Comparison of ENCODE assay signal across 26 mouse cellular contexts in the genomic region with DNA sequence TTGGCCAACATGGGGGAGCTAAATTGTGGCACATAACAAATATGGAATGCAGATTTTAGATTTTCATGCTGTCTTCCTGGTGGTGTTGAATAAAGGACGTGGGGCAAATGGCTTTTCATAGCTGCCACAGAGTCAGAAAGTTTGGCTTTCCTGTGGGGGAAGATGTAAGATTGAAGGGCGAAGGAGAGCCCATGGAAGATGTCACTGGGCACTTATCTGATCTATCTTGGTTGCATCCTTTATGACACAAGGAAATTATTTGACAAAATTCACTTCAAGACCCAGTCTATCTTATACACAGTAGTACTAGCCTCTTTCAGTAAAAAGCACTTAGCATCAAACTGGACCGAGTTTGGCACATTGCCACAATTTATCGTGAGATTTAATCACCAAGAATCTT. TPM values are rescaled to one million over a fixed set of nuclear protein-coding genes. Genes with fewer than 3 reads are reported as not detected.
DNase-seq lines count a peak whose midpoint lies in the region; ATAC-seq lines count a peak whose summit lies in the region.
"Had no signal": no experiment of that assay in that cellular context is flagged by ENCODE, and none has a peak within 500 bp of the region (broad histone marks: within the 10 kb centered on the region; RNA-seq: fewer than 3 reads in every experiment).

No protein-coding gene starts in this region.

- no peak overlapping the region for H3K9ac ChIP-seq in hindbrain, embryonic 12.5 days
- no peak overlapping the region for H3K9ac ChIP-seq in hindbrain, embryonic 11.5 days (ENCODE audit: low read depth, low read length)
- H3K9ac ChIP-seq in midbrain, embryonic 16.5 days (ENCODE audit: low read depth, low read length), result peak overlapping the region; percentile 33; the same call in 1 of the 2 replicates
- no peak overlapping the region for H3K9ac ChIP-seq in midbrain, embryonic 13.5 days (replicated peaks)
- H3K9ac ChIP-seq in hindbrain, embryonic 16.5 days (ENCODE audit: low read depth, low read length), result peak overlapping the region; percentile 33; the same call in 1 of the 2 replicates
- H3K9ac ChIP-seq: embryonic facial prominence, embryonic 15.5 days; liver, postnatal 0 days had no signal

- no peak overlapping the region for H3K4me3 ChIP-seq in hindbrain, embryonic 12.5 days
- H3K4me3 ChIP-seq in hindbrain, embryonic 11.5 days (ENCODE audit: low read depth, low read length), result no peak overlapping the region
- H3K4me3 ChIP-seq in midbrain, embryonic 16.5 days (ENCODE audit: low read depth, low read length), result no peak overlapping the region
- no peak overlapping the region for H3K4me3 ChIP-seq in midbrain, embryonic 13.5 days (replicated peaks)
- no peak overlapping the region for H3K4me3 ChIP-seq in hindbrain, embryonic 16.5 days (ENCODE audit: low read length)
- H3K4me3 ChIP-seq: embryonic facial prominence, embryonic 15.5 days; heart, embryonic 10.5 days; limb, embryonic 10.5 days; megakaryocyte, embryonic 14.5 days; myocyte had no signal

- DNase-seq in hindbrain, embryonic 11.5 days (ENCODE audit: low spot score), result no peak
- no peak for DNase-seq in kidney, postnatal 36 days
- DNase-seq in layer of hippocampus, adult 11-12 months (ENCODE audit: low spot score), result no peak
- no peak for DNase-seq in adrenal gland, adult 18-20 months (ENCODE audit: low spot score in 2 of 2)
- DNase-seq: adrenal gland, postnatal 25 days; cerebellum, adult 18-20 months; cerebellum, postnatal 25 days; kidney, adult 11 months; liver, postnatal 0 days; lung, postnatal 14 days; thymus, postnatal 25 days had no signal

- H3K27me3 ChIP-seq in hindbrain, embryonic 12.5 days, result no peaks in the 10 kb centered on the region
- no peaks in the 10 kb centered on the region for H3K27me3 ChIP-seq in hindbrain, embryonic 11.5 days (ENCODE audit: control insufficient read depth, insufficient read depth, low read length)
- H3K27me3 ChIP-seq in midbrain, embryonic 16.5 days (ENCODE audit: control insufficient read depth, insufficient read depth, low read depth, low read length), result no peaks in the 10 kb centered on the region
- H3K27me3 ChIP-seq in midbrain, embryonic 13.5 days, result no peaks in the 10 kb centered on the region; the same call in 1 of the 2 replicates
- no peaks in the 10 kb centered on the region for H3K27me3 ChIP-seq in hindbrain, embryonic 16.5 days (replicated peaks; ENCODE audit: control insufficient read depth, insufficient read depth, low read length)
- H3K27me3 ChIP-seq: embryonic facial prominence, embryonic 15.5 days; megakaryocyte, embryonic 14.5 days had no signal

- H3K4me2 ChIP-seq in hindbrain, embryonic 12.5 days (replicated peaks), result no peak overlapping the region
- no peak overlapping the region for H3K4me2 ChIP-seq in hindbrain, embryonic 11.5 days (replicated peaks; ENCODE audit: low read depth, low read length)
- peak overlapping the region; percentile 35 for H3K4me2 ChIP-seq in midbrain, embryonic 16.5 days (ENCODE audit: low read length)
- H3K4me2 ChIP-seq in midbrain, embryonic 13.5 days (replicated peaks), result no peak overlapping the region
- peak overlapping the region; percentile 51 for H3K4me2 ChIP-seq in hindbrain, embryonic 16.5 days (ENCODE audit: low read length)
- H3K4me2 ChIP-seq: embryonic facial prominence, embryonic 15.5 days had no signal

- no peak for ATAC-seq in hindbrain, embryonic 12.5 days (ENCODE audit: low FRiP score)
- no peak for ATAC-seq in hindbrain, embryonic 11.5 days (ENCODE audit: low FRiP score)
- ATAC-seq in midbrain, embryonic 16.5 days, result no peak
- ATAC-seq in midbrain, embryonic 13.5 days, result no peak
- ATAC-seq in hindbrain, embryonic 16.5 days, result no peak
- ATAC-seq: liver, postnatal 0 days had no signal

- WGBS in hindbrain, embryonic 12.5 days, result 75% methylated on average over 4 of the region's 4 CpGs
- WGBS in hindbrain, embryonic 11.5 days, result 84% methylated on average over 4 of the region's 4 CpGs
- WGBS in midbrain, embryonic 16.5 days, result 74% methylated on average over 4 of the region's 4 CpGs
- WGBS in midbrain, embryonic 13.5 days, result 78% methylated on average over 4 of the region's 4 CpGs
- 67% methylated on average over 4 of the region's 4 CpGs for WGBS in hindbrain, embryonic 16.5 days

- peaks cover 29% of the 10 kb centered on the region for H3K36me3 ChIP-seq in hindbrain, embryonic 12.5 days
- peaks cover 5% of the 10 kb centered on the region; the same call in 1 of the 2 replicates for H3K36me3 ChIP-seq in hindbrain, embryonic 11.5 days (ENCODE audit: control insufficient read depth, insufficient read depth, low read length)
- peaks cover 4% of the 10 kb centered on the region; the same call in 1 of the 2 replicates for H3K36me3 ChIP-seq in midbrain, embryonic 16.5 days (ENCODE audit: control insufficient read depth, insufficient read depth, low read length)
- peaks cover 40% of the 10 kb centered on the region for H3K36me3 ChIP-seq in midbrain, embryonic 13.5 days
- H3K36me3 ChIP-seq in hindbrain, embryonic 16.5 days (ENCODE audit: control insufficient read depth, insufficient read depth, low read length), result no peaks in the 10 kb centered on the region

- H3K4me1 ChIP-seq in hindbrain, embryonic 12.5 days, result peaks cover 77% of the 10 kb centered on the region
- H3K4me1 ChIP-seq in hindbrain, embryonic 11.5 days (replicated peaks; ENCODE audit: control insufficient read depth, insufficient read depth, low read length), result no peaks in the 10 kb centered on the region; the same call in 1 of the 2 replicates
- peaks cover 69% of the 10 kb centered on the region for H3K4me1 ChIP-seq in midbrain, embryonic 16.5 days (ENCODE audit: control insufficient read depth, insufficient read depth, low read length)
- peaks cover 95% of the 10 kb centered on the region for H3K4me1 ChIP-seq in midbrain, embryonic 13.5 days (replicated peaks)
- H3K4me1 ChIP-seq in hindbrain, embryonic 16.5 days (ENCODE audit: control insufficient read depth, insufficient read depth, low read depth, low read length), result peaks cover 20% of the 10 kb centered on the region

- H3K9me3 ChIP-seq in hindbrain, embryonic 12.5 days (replicated peaks), result no peaks in the 10 kb centered on the region
- no peaks in the 10 kb centered on the region for H3K9me3 ChIP-seq in hindbrain, embryonic 11.5 days (ENCODE audit: control insufficient read depth, low read length)
- H3K9me3 ChIP-seq in midbrain, embryonic 16.5 days (replicated peaks; ENCODE audit: control insufficient read depth, low read length, poor library complexity, severe bottlenecking), result no peaks in the 10 kb centered on the region
- no peaks in the 10 kb centered on the region for H3K9me3 ChIP-seq in midbrain, embryonic 13.5 days
- no peaks in the 10 kb centered on the region for H3K9me3 ChIP-seq in hindbrain, embryonic 16.5 days (ENCODE audit: control insufficient read depth, low read length)
- H3K9me3 ChIP-seq: embryonic facial prominence, embryonic 15.5 days; G1E; heart, embryonic 10.5 days; limb, embryonic 10.5 days; megakaryocyte, embryonic 14.5 days had no signal

- H3K27ac ChIP-seq in hindbrain, embryonic 12.5 days, result 0 out of 2 replicates have a peak overlapping the region, but pooled peaks have one; percentile 25
- no peak overlapping the region for H3K27ac ChIP-seq in hindbrain, embryonic 11.5 days (ENCODE audit: low read depth, low read length)
- 0 out of 2 replicates have a peak overlapping the region, but pooled peaks have one; percentile 4 for H3K27ac ChIP-seq in midbrain, embryonic 16.5 days (ENCODE audit: low read length)
- no peak overlapping the region for H3K27ac ChIP-seq in midbrain, embryonic 13.5 days
- 0 out of 2 replicates have a peak overlapping the region, but pooled peaks have one; percentile 29 for H3K27ac ChIP-seq in hindbrain, embryonic 16.5 days (ENCODE audit: low read depth, low read length)
- H3K27ac ChIP-seq: embryonic facial prominence, embryonic 15.5 days; heart, embryonic 10.5 days; kidney, postnatal 0 days; limb, embryonic 10.5 days had no signal

RNA-seq across cellular contexts. Expression of a gene that starts 12.6 kb away (rescaled TPM):
- polyA plus RNA-seq in hindbrain, embryonic 12.5 days (2016; fragmentation: Nextera tagmentation; extraction: Ambion mirVana), result 89.1 and 94.8 TPM in 2 replicates
- polyA plus RNA-seq in hindbrain, embryonic 11.5 days (2014; fragmentation: Nextera tagmentation; extraction: Ambion mirVana), result 66.6 and 71.7 TPM in 2 replicates
- polyA plus RNA-seq in midbrain, embryonic 16.5 days (2015; fragmentation: Nextera tagmentation; extraction: Ambion mirVana), result 99.8 and 107 TPM in 2 replicates
- 97.6 and 102 TPM in 2 replicates for polyA plus RNA-seq in midbrain, embryonic 13.5 days (2015; fragmentation: Nextera tagmentation; extraction: Ambion mirVana)
- polyA plus RNA-seq in hindbrain, embryonic 16.5 days (2015; fragmentation: Nextera tagmentation; extraction: Ambion mirVana), result 97.9 and 105 TPM in 2 replicates
- total RNA-seq in adrenal gland, adult 18-20 months (2021), result 1 to 10 TPM; 3.2 to 3.8 TPM
- polyA plus RNA-seq: myocyte had no signal

RNA-seq across cellular contexts. Expression of a gene that starts 15.6 kb away (rescaled TPM):
- not detected in 2 replicates for polyA plus RNA-seq in hindbrain, embryonic 12.5 days (2016; fragmentation: Nextera tagmentation; extraction: Ambion mirVana)
- not detected in 2 replicates for polyA plus RNA-seq in hindbrain, embryonic 11.5 days (2014; fragmentation: Nextera tagmentation; extraction: Ambion mirVana)
- polyA plus RNA-seq in midbrain, embryonic 16.5 days (2015; fragmentation: Nextera tagmentation; extraction: Ambion mirVana), result not detected in 2 replicates
- polyA plus RNA-seq in midbrain, embryonic 13.5 days (2015; fragmentation: Nextera tagmentation; extraction: Ambion mirVana), result not detected in 2 replicates
- 0.21 TPM in 1 of 2 replicates, not detected in the other for polyA plus RNA-seq in hindbrain, embryonic 16.5 days (2015; fragmentation: Nextera tagmentation; extraction: Ambion mirVana)
- total RNA-seq in adrenal gland, adult 18-20 months (2021), result not detected
- total RNA-seq: adrenal gland, postnatal 25 days; gastrocnemius, adult 18-20 months; liver, adult 2 months had no signal
- polyA plus RNA-seq: embryonic facial prominence, embryonic 15.5 days; G1E; gonadal fat pad, adult 2 months; heart, embryonic 10.5 days; heart, postnatal 0 days; kidney, postnatal 0 days; limb, embryonic 10.5 days; liver, adult 2 months; liver, postnatal 0 days; myocyte had no signal

Comparison
In these comparisons a context has a peak if more than half of its experiments do, and no peak if none do; other contexts are left out.
1. H3K27ac ChIP-seq: peak in hindbrain, embryonic 12.5 days (single experiment), midbrain, embryonic 16.5 days (single experiment) and hindbrain, embryonic 16.5 days (single experiment); none in hindbrain, embryonic 11.5 days (single experiment) and midbrain, embryonic 13.5 days (single experiment).
2. H3K4me2 ChIP-seq: peak in midbrain, embryonic 16.5 days (single experiment) and hindbrain, embryonic 16.5 days (single experiment); none in hindbrain, embryonic 12.5 days (single experiment), hindbrain, embryonic 11.5 days (single experiment) and midbrain, embryonic 13.5 days (single experiment).
3. H3K9ac ChIP-seq: peak in midbrain, embryonic 16.5 days (single experiment) and hindbrain, embryonic 16.5 days (single experiment); none in hindbrain, embryonic 12.5 days (single experiment), hindbrain, embryonic 11.5 days (single experiment) and midbrain, embryonic 13.5 days (single experiment).